Mouse (Mus musculus) cortical plate, adult 2 months (tissue): ENCODE data around the gene 3110018I06Rik.

ENCODE experiments used
- CTCF ChIP-seq: fragments of 200-500 bp; IDR thresholded peaks from 2 replicates; pipeline ENCODE4 v1.5.1; 2011; ENCODE audit warnings: mild to moderate bottlenecking, control low read depth, low read length; ENCODE audit not compliant: insufficient read depth; ENCODE audit errors: extremely low read depth
- POLR2A ChIP-seq: fragments of 200-500 bp; IDR thresholded peaks from 2 replicates; pipeline ENCODE4 v1.6.1; 2011; ENCODE audit warnings: mild to moderate bottlenecking, low read length, control low read depth; ENCODE audit not compliant: insufficient read depth; ENCODE audit errors: extremely low read depth

DNA sequence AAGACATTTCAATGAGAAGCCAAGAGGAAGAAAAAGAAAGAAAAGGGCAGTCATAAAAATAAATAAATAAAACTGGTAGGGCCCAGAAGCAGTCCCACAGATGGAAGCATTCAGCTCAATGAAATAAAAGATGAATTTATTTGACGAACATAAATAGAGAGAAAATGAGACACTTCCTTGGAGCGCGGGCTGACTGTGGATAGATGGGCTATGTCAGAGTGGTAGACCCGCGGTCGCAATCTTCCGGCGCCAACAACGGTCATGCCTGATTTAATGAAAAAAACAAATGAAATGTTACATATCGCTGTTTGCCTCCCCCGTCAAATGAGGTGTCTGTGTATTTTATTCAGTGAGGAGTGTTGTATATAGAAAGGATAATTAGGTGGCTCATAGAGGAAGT, 22.7 kb downstream of the 3110018I06Rik start:
- TF ChIP-seq POLR2A (no peak), CTCF (no peak)
